Mouse (Mus musculus) neural tube, embryonic 15.5 days (tissue): ENCODE measurements at regions not wholly inside any gene's neighbourhood (a gene's known extent, or its start where the extent isn't known, plus 50 kb on each side); places are given as distances from the start of the nearest gene placed in this dataset.
A peak's percentile ranks its signal among the peaks of the same experiment; 100 is the strongest.

ENCODE experiments used
- ATAC-seq: fragments of 200-750 bp; cut with Nextera tagmentation; 2 replicates; pipeline ENCODE4 v1.8.0; 2017; ENCODE audit warnings: mild to moderate bottlenecking, moderate TSS enrichment, moderate library complexity; ENCODE audit not compliant: low FRiP score
- H3K27ac ChIP-seq: fragments of 300-500 bp; sonication (generic); replicated peaks from 2 replicates; pipeline ENCODE4 v1.5.1; 2015; ENCODE audit warnings: mild to moderate bottlenecking, inconsistent platforms
- H3K27me3 ChIP-seq: fragments of 300-500 bp; sonication (generic); replicated peaks from 2 replicates; pipeline ENCODE4 v1.6.1; 2015; ENCODE audit warnings: inconsistent platforms
- H3K36me3 ChIP-seq: fragments of 300-500 bp; sonication (generic); 2 replicates; pipeline ENCODE4 v1.6.1; 2015; ENCODE audit warnings: inconsistent platforms
- H3K4me1 ChIP-seq: fragments of 300-500 bp; sonication (generic); 2 replicates; pipeline ENCODE4 v1.6.1; 2015; ENCODE audit warnings: inconsistent platforms
- H3K4me2 ChIP-seq: fragments of 300-500 bp; sonication (generic); 2 replicates; pipeline ENCODE4 v1.6.1; 2015; ENCODE audit warnings: inconsistent platforms, mild to moderate bottlenecking, moderate library complexity
- H3K4me3 ChIP-seq: fragments of 300-500 bp; sonication (generic); replicated peaks from 2 replicates; pipeline ENCODE4 v1.5.1; 2015; ENCODE audit warnings: mild to moderate bottlenecking, inconsistent platforms
- H3K9ac ChIP-seq: fragments of 300-500 bp; sonication (generic); replicated peaks from 2 replicates; pipeline ENCODE4 v1.6.1; 2015; ENCODE audit warnings: mild to moderate bottlenecking, inconsistent platforms
- H3K9me3 ChIP-seq: fragments of 300-500 bp; sonication (generic); replicated peaks from 2 replicates; pipeline ENCODE4 v1.6.1; 2016; ENCODE audit warnings: inconsistent platforms
- WGBS: fragments of 180-500 bp; shearing (Covaris S2); methylation state at CpG from one replicate; pipeline ENCODE4 v1.1.7; 2015; ENCODE audit warnings: mixed read lengths; 5-methylcytosine and 5-hydroxymethylcytosine counted together

DNA sequence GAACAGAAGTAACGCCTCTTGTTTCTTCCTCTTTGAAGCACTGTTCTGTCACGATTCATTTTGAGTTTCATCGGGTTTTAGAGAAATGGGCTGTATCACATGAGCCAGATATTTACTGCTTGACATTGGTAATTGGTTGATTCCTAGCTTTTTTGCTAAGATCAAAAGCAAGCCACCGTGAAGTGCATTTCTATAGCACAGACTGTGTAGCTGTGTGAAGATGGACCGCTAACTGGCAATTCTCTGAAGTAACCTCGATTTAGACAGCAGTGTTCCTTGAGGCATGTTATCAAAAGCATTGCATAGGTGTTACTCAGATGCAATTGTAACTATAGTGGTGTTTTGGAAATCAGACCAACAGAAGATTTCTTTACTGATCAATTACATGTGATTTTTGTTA lies 64.1 kb upstream of the C1qtnf3 start:
- no peak overlapping the region for H3K4me2 ChIP-seq
- H3K9me3 ChIP-seq, result no peaks in the 10 kb centered on the region
- H3K9ac ChIP-seq, result no peak overlapping the region
- H3K27me3 ChIP-seq, result no peaks in the 10 kb centered on the region
- H3K4me3 ChIP-seq, result no peak overlapping the region
- H3K4me1 ChIP-seq, result peaks cover 5% of the 10 kb centered on the region
- ATAC-seq, result no peak
- H3K36me3 ChIP-seq, result no peaks in the 10 kb centered on the region
- no peak overlapping the region for H3K27ac ChIP-seq
- 68% methylated on average over 6 of the region's 6 CpGs for WGBS

DNA sequence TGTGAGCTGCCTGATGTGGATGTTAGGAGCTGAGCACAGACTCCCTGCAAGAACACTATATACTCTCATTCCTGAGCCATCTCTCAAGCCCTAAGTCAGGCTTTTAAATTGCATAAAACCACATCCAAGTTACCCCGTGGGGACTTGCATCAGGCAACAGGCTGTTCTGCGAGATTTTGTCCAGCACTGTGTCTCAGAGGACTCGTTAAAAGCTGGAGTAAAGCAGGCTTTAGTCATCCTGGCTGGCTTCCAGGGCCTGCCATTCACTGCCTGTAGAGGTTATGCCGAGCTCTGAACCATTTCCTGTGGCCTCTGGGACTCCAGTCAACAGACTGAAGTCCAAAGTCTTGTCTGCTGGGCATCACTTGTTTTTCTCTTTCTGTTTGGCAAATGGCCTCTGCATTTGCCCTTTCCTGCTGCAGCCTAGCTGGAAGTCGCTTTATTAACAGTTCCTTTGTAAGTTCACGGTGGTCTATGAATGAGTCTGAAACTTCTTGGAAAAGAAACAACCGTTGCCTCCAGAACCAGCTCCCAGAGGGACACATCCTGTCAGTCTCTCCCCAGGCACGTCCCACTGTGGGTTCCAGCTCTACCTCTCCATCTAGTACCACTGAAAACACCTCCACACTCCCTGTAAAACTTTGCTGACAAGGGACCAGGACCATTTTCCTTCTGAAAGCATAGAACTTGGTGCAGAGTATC lies 61.8 kb upstream of the C1qtnf3 start:
- Histone ChIP-seq H3K9me3 (no peaks in the 10 kb centered on the region), H3K9ac (no peak overlapping the region)
- 41% methylated on average over 8 of the region's 8 CpGs for WGBS

DNA sequence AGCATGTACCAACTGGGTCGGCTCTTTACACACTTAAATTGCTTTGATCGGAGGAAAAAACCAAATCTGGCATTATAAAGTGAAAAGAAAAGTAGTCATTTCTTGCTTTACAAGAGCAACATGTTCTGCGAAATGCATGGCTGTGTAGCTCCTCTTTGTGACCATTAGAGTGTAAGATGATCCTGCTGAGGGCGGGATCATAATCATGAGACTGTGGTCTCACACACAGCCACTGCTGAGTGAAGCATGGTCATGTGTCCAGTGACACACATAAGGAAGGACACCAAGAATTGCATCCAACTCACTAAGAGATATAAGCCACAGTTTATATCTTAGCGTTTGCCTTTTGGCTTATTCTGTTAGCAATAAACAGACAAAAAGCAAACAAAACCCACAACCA lies 53.8 kb upstream of the C1qtnf3 start:
- no peak for ATAC-seq
- H3K27me3 ChIP-seq, result no peaks in the 10 kb centered on the region
- 91% methylated on average over 5 of the region's 5 CpGs for WGBS
- H3K36me3 ChIP-seq, result no peaks in the 10 kb centered on the region
- H3K4me2 ChIP-seq, result no peak overlapping the region
- H3K9ac ChIP-seq, result no peak overlapping the region
- no peak overlapping the region for H3K27ac ChIP-seq
- no peaks in the 10 kb centered on the region for H3K4me1 ChIP-seq
- no peak overlapping the region for H3K4me3 ChIP-seq
- H3K9me3 ChIP-seq, result no peaks in the 10 kb centered on the region

More for the DNA sequence above, 61.8 kb upstream of the C1qtnf3 start:
- Histone ChIP-seq H3K36me3 (no peaks in the 10 kb centered on the region), H3K4me2 (no peak overlapping the region), H3K4me1 (peaks cover 5% of the 10 kb centered on the region), H3K27ac (peak overlapping the region; percentile 28; the same call in 1 of the 2 replicates), H3K4me3 (no peak overlapping the region), H3K27me3 (no peaks in the 10 kb centered on the region)
- peak; percentile 74 for ATAC-seq

DNA sequence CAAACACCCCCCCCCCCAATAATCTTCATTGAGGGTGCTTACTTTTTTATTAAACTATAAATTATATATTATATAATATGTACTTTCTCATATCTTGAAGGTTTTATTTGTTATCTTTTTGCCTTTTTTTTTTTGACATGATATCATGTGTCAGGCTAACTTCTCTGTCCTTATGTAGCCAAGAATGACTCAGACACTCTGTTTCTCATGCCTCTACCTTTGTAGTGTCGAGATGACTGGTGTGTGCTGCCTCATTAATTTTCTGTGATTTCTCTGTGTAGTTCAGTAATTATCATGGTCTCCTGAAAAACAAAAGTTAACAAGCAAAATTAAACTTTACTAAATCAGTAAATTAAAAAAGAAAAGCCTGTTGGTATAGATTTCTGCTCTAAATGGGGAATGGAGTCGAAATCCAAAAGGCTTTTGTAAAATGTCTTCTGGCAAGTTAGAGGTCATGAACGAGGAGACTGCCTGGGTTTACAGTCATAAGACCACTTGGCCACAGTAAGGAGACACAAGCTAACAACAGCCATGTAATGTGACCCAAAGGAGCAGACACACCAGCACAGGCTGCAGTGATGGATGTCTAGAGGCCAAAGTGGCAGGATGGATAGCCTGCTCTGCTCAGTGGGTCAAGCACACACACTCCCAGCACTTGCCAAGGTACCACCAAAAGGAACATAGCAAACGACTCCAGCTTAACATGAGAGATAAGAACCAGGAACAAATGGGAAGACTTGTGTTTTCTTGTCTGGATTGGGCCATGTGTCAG lies 53.2 kb upstream of the C1qtnf3 start:
- no peaks in the 10 kb centered on the region for H3K4me1 ChIP-seq
- H3K9me3 ChIP-seq, result no peaks in the 10 kb centered on the region
- H3K4me3 ChIP-seq, result no peak overlapping the region
- no peaks in the 10 kb centered on the region for H3K36me3 ChIP-seq
- no peaks in the 10 kb centered on the region for H3K27me3 ChIP-seq
- WGBS, result 75% methylated on average over 4 of the region's 4 CpGs
- no peak for ATAC-seq
- no peak overlapping the region for H3K4me2 ChIP-seq
- H3K9ac ChIP-seq, result no peak overlapping the region
- no peak overlapping the region for H3K27ac ChIP-seq

DNA sequence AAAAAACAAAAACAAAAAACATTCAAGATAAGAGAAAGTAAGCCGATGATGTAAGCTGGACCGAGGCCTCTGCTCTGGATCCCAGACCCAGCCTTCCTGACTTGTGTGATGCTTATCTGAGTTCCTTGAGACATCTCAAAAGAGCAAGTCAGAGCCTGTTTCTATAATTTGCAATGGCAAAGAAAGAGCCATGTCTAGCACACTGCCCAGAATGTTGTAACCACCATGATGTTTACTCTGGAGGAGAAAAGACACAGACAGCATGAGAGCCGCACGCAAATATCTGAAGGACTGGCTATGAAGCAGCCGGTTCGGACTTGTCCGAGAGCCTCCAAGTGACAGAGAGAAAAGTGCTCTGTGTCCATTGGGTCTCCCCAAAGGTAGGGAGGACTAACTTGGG lies 52.2 kb upstream of the C1qtnf3 start:
- no peak overlapping the region for H3K9ac ChIP-seq
- H3K4me3 ChIP-seq, result no peak overlapping the region
- H3K9me3 ChIP-seq, result no peaks in the 10 kb centered on the region
- no peaks in the 10 kb centered on the region for H3K4me1 ChIP-seq
- no peak overlapping the region for H3K4me2 ChIP-seq
- no peak for ATAC-seq
- H3K27ac ChIP-seq, result no peak overlapping the region
- no peaks in the 10 kb centered on the region for H3K27me3 ChIP-seq
- WGBS, result 93% methylated on average over 7 of the region's 7 CpGs
- H3K36me3 ChIP-seq, result no peaks in the 10 kb centered on the region

DNA sequence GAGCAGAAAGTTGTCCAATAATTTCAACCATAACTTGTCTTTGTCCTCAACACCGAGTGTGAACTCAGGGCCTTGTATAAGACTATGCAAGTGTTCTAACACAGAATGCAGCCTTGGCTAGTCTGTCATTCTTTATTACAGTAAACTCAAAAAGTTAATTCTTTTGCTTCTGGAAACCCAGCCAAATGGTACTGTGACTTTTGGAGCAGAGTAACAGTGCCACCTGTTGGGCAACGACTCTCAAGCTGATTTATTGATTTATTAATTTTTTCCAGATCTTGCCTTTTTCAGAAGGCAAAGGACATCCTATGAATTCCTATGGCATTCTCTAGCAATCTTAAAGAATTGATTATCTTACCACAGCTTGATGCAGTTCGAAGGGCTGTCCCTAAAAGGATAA lies 51.1 kb upstream of the C1qtnf3 start:
- no peak overlapping the region for H3K4me2 ChIP-seq
- no peaks in the 10 kb centered on the region for H3K9me3 ChIP-seq
- no peaks in the 10 kb centered on the region for H3K4me1 ChIP-seq
- no peak overlapping the region for H3K4me3 ChIP-seq
- WGBS, result 47% methylated on average over 3 of the region's 3 CpGs
- no peak for ATAC-seq
- H3K27me3 ChIP-seq, result no peaks in the 10 kb centered on the region
- H3K36me3 ChIP-seq, result no peaks in the 10 kb centered on the region
- H3K9ac ChIP-seq, result no peak overlapping the region
- H3K27ac ChIP-seq, result no peak overlapping the region

DNA sequence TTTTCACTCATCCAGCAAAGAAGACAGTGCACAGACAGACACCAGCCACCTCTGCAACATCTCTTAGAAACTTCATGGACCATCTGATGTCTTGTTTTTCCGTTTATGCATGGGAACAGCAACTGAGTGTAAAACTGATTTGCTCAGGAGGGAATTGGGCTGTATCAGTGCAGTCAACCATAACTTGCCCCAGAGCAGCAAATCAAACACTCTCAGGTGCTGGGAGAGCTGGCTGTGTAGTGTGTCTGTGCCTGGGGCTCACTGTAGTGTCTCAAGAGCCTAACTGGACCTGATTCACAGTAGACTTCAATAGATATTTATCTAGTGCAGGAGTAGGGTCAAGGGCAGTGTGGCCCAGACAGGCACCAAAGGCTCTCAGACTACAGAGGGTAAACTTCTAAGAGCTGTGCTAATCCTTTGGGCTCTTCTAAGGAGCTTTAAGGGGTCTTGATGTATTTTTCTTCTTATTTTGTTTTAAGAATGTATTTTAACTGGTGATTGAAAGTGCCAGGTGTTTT lies 50.3 kb upstream of the C1qtnf3 start:
- Histone ChIP-seq H3K27ac (no peak overlapping the region), H3K27me3 (no peaks in the 10 kb centered on the region), H3K9me3 (no peaks in the 10 kb centered on the region), H3K9ac (no peak overlapping the region), H3K4me1 (no peaks in the 10 kb centered on the region), H3K4me2 (no peak overlapping the region), H3K4me3 (no peak overlapping the region), H3K36me3 (no peaks in the 10 kb centered on the region)
- ATAC-seq, result no peak
- WGBS, result 45% methylated on average over 1 of the region's 1 CpGs
